Mouse (Mus musculus): Measurements from ENCODE around the gene Cfap20.
"Not testable (repeated sequence)": the region's sequence is repeated elsewhere in the genome, so short reads cannot be mapped to it uniquely, and the experiment has no call there.

Cfap20 gene

DNA sequence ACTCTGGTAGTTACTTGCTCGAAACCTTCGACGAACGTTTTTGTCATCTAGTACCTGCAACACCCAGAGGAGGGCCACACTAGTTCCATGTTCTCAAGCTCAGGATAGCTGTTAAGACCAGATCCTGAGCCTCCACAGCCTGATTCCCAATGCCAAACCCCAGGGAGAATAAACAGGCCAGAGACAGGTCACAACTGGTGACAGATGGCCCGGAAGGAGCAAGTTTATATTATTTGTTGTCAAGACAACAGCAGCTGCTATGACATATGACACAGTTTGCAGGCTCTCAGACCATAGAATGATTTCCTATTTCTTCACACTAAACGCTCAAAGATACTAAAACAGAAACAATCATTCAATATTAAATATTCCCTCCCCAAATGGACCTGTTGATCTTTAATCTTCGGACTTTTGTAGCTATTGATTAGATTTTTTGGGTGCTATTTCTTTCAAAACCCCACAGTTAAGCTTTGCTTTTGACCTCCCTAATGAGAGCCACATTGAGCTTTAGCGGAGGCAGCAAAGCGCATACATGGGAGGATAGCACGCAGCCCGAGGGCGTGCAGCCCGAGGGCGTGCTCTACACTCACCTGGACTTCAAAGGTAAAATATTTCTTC lies 12.4 kb downstream of the Cfap20 start:
- no peak for DNase-seq (ENCODE audit: low read depth, low spot score)

- DNase-seq (ENCODE audit: low read depth, low spot score): no peak
These were observed 23.2 kb downstream of the Cfap20 start for GRCm38 (mm10) chr8:95411309-95411972.

GRCm38 (mm10) chr8:95409518-95409917 lies 25.2 kb downstream of the Cfap20 start:
- DNase-seq (ENCODE audit: low read depth, low spot score): no peak

DNA sequence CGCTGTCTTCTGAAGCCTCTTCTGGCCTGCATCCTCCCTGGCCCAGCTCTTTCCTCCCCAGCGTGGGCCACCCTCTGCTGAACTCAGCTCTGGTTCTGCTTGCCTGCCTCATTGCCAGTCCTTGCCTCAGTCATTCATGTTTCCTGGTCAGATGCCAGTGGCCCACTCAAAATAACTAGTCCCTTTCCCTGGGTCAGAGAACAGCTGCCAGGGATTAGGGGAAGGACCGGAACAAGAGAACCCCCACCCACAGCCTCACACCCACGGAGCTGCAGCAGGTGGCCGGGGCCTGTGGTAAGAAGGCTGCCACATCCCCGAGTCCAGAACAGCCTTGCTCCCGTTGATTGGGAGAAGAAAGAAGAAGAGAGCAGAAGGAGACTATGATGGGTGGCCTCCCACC lies 33.6 kb downstream of the Cfap20 start:
- no peak for DNase-seq (ENCODE audit: low read depth, low spot score)

DNA sequence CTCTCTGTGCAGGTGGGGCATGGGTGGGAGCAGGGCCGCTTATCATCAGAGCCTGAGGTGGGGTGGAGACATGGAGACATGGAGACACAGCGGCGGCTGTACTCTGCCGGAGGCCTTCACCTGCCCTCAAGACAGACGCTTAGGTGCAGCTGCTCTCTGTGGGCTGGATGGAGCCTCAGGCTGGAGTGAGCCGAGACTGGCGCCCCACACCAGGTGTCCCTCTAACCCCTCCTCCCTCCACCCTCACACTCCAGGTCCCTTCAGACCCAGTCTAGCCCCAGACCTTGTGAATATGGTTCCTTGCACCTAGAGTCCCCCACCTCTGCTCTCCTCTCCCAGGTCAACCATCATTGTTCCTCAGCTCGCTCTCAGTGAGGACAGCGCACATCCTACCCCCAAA lies 35.5 kb downstream of the Cfap20 start:
- DNase-seq (ENCODE audit: low read depth, low spot score): no peak

GRCm38 (mm10) chr8:95397201-95397600 lies 37.5 kb downstream of the Cfap20 start:
- no peak for DNase-seq (ENCODE audit: low read depth, low spot score)

- no peak for DNase-seq (ENCODE audit: low read depth, low spot score)
These were observed 37.9 kb downstream of the Cfap20 start for GRCm38 (mm10) chr8:95396752-95397151.

DNA sequence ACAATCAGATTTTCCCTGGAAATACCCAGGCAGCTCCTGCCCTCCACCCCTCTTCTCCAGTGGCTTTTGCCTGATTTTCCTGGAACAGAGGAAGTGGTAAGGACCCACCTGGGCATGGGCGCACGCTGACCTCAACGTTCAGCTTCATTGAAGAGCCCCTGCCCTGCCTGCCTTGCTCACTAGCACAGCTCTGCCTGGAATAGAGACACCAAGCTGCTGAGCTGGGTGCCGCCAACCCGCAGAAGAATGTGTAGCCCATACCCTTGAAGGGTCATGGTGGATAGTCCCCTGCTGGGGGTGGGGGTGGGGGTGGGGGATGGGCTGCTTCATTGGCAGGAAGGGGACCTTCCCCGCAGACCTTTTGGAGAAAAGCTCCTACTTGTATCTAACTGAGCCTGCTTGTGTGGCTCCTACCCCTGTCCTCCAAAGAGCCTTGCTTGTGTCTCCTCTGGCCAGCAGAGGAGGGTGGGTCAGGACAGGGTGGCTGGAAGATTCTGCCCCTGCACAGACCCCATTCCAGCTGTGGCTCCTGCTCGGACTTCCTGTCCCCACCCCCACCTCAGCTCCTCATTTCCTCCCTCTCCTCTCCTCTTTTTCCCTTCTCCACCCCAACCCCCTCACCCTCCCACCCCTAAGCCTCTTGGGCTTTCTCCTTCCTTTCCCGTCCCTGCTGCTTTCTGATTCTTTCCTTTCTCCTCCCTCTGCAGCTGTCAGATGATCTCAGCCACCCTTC lies 39.3 kb downstream of the Cfap20 start:
- DNase-seq (ENCODE audit: low read depth, low spot score): no peak

DNA sequence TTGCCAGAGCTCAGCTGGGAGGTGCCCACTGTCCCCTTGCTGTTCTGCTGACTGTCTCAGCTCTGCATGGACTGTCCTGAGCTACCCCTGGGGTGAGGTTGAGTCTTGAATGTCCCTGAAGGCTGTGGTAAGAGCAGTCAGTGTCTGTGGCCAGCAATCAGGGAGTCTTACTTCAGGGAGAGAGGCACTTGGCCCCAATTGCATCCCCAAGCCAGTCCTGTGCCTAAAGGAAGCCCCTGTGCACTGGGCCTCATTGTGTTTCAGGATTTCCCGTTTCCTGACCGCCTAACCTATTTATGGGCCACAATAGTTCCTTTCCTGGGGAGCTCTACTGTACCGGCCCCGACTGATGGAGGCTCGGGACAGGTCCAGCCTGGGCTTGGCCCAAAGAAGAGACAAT lies 42.1 kb downstream of the Cfap20 start:
- no peak for DNase-seq (ENCODE audit: low read depth, low spot score)

DNA sequence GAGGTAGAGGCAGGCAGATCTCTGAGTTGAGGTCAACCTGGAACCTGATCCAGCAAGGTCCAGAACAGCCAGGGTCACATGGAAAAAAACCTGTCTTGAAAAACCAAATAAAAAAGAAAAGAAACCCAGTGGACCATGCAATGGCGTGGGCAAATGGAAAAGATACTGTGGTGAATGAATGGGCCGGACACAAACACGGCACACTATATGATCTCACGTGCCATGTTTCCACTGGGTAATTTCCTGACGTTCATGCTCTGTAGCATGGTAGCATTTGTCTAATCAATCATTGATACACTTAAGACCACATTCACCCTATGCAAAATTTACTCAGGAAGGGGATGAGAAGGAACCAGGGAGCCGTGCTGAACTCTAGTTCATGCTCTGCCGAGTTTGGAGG lies 43.6 kb downstream of the Cfap20 start:
- no peak for DNase-seq (ENCODE audit: low read depth, low spot score)

- DNase-seq (ENCODE audit: low read depth, low spot score): no peak
These were observed 44.4 kb downstream of the Cfap20 start for GRCm38 (mm10) chr8:95390312-95390711.

- no peak for DNase-seq (ENCODE audit: low read depth, low spot score)
These were observed 46.7 kb downstream of the Cfap20 start for GRCm38 (mm10) chr8:95387936-95388335.

DNA sequence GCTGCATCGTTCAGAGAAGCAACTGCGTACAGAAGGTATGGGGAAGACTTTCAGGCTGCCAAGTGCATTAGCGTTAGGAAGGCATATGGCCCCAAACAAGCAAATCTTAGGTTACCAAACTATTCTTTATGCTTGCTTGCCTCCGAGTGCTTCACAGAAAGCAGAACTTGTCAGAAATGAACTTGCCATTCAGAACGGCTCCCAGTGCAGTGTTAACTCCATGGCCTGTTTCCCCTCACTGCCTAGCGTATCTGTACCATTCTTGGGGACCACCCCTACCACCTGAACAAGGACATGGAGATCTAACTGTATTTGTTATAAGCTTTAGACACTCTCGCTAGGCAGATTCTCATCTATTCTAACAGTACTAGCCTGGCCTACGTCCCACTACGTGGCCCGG lies 47.4 kb downstream of the Cfap20 start:
- DNase-seq (ENCODE audit: low read depth, low spot score): peak; percentile 71

GRCm38 (mm10) chr8:95386037-95386436 lies 48.6 kb downstream of the Cfap20 start:
- no peak for DNase-seq (ENCODE audit: low read depth, low spot score)

GRCm38 (mm10) chr8:95384501-95384900 lies 50.2 kb downstream of the Cfap20 start:
- no peak for DNase-seq (ENCODE audit: low read depth, low spot score)

DNA sequence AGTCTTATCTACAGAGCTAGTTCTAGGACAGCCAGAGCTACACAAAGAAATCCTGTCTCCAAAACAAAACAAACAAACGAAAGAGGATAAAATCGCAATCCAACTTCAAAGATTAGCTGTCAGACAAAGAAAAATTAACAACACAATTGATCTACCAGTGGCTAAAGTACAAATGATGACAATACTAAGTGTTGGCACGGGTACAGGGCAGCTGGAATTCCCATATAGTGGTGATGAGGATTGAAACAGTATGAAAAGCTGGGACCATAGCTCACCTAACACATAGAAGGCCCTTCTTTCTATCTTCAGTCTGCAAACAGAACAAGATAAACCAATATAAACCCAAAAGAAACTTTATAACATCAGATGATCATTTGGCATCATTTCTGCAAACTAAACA lies 53.1 kb downstream of the Cfap20 start:
- DNase-seq (ENCODE audit: low read depth, low spot score): no peak

DNA sequence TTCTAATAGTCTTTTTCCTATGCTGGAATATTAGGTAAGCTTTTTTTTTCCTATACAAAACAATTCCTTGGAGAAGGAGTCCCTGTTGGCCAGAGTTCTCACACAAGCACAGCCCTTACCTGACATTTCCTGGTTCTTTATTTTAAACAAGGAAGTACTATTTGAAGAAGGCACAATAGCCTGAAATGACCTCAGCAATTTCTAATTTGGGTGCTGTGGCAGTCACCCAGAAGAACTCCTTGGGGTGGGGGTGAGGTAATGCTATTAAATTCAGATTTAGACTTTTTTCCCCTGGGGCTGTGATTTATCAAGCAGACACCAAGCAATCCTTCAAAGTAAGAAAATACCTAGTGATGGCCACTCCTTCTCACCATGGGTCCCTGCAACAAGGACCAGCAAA lies 53.7 kb downstream of the Cfap20 start:
- no peak for DNase-seq (ENCODE audit: low read depth, low spot score)

DNA sequence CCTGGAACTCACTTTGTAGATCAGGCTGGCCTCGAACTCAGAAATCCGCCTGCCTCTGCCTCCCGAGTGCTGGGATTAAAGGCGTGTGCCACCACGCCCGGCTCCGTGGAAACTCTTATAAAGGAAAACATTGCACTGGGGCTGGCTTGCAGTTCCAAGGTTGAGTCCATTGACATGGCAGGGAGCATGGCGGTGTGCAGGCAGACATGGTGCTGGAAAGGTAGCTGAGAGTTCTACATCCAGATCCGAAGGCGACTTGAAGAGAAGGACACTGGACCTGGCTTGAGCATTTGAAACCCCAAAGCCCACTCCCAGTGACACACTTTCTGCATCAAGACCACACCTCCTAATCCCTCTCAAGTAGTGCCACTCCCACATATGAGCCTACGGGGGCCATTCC lies 55.7 kb downstream of the Cfap20 start:
- not testable (repeated sequence) for DNase-seq (ENCODE audit: low read depth, low spot score)

GRCm38 (mm10) chr8:95377863-95378291 lies 56.8 kb downstream of the Cfap20 start:
- DNase-seq (ENCODE audit: low read depth, low spot score): no peak

DNA sequence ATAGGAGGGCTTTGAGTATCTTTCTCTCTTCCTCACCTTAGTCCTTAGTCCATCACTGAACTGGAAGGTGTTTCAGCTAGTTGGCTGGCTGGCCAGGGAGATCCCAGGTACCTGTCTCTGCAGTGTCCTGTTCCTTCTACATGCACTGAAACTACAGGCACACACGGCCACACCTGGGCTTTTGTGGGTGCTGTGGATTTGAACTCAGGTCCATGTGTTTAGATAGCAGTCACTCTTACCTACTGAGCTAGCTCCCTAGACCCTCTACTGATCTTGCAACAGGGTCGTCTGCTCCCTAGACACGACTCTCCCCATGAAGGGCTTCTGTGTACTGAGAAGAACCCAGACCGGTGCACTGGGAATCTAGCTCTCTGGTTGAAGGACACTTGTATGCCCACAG lies 57.6 kb downstream of the Cfap20 start:
- no peak for DNase-seq (ENCODE audit: low read depth, low spot score)

DNA sequence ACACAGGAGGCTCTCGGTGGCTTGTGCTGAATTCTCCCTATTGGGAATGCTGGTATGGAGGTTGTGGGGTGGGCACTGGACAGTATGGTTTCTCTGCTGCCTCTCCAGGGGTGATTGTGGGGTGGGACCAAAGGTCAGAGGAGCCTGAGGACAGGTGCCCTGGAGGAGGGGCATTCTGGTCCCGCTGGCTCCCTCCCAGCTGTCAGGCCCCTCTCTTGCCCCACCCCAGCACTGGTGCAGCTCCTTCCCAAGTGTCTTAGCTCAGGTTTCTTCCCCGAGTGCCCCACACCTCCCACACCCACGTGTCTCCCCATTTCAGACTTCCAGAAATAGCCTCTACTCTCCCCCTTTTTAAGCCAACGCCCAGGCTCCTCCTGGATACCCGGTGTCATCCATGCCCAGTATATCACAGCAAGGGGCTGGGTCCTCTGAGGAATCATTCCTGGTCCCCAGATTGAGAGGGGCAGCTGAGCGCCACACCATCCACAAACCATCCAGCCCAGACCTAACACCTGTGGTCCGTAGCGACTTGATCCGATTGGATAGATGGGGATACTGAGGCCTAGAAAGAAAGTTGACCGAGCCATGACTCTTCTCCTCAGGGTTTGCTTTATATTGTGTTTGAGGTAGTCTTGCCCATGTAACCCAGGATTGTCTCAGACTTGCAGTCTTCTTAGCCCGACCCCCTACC lies 58.2 kb downstream of the Cfap20 start:
- DNase-seq (ENCODE audit: low read depth, low spot score): no peak

DNA sequence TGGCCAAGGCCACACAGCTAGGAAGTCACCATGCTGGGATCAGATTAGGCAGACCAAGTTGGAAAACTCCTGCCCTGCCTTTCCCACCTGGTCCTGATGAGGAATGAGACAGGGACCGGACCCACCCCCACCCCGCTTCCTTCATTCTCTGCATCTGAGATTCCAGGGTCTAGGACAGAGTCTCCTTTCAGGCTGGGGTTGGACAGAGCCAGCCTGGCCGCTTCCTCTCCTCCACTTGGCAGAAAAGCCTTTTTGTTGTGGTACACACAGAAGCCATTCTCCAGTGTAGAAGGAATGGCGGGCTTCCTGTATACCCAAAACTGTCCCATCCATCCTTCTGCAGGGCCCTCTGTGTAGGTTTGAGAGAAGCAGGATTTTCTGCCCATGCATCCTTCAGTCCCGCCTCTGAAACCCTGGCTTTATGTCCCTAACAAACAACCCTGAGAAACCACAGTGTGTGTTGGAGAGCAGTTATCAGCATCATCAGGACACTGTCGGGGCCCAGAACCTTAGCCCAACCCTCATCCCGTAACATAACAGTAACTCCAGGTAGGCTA lies 59.2 kb downstream of the Cfap20 start:
- DNase-seq (ENCODE audit: low read depth, low spot score): no peak
